Mouse (Mus musculus): ENCODE results near the gene Tmed5. TPM values are rescaled to one million over a fixed set of nuclear protein-coding genes. Genes with fewer than 3 reads are reported as not detected.

Tmed5 gene
- polyA plus RNA-seq, 1 experiment from 2014 or later: 29.7 TPM

- Histone ChIP-seq H3K27me3 (no peaks in the 10 kb centered on the region), H3K4me3 (replicated peaks) (no peak overlapping the region), H3K4me1 (no peaks in the 10 kb centered on the region), H3K36me3 (replicated peaks) (peaks cover 62% of the 10 kb centered on the region), H3K9me3 (no peaks in the 10 kb centered on the region), H3K9ac (no peak overlapping the region), H3K27ac (no peak overlapping the region), H3K4me2 (no peak overlapping the region)
- no peak for ATAC-seq (ENCODE audit: low FRiP score)
- WGBS: 93% methylated on average over 2 of the region's 2 CpGs
Measured at GRCm38 (mm10) chr5:108085440-108085839, 47.0 kb downstream of the Tmed5 start.

DNA sequence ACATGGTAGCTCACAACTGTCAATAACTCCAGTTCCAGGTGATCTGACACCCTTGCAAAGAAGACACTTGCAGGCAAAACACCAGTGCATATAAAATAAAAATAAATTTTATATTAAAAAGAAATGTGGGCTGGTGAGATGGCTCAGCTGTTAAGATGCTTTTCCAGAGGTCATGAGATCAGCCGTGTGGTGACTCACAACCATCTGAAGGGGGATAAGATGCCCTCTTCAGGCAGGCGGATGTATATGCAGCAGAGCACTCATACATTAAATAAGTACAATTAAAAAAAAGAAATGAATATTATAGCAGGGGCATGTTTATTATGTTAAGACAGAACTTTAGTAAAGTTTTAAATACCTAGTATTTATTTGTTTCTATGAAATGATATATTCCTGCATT, 50.0 kb downstream of the Tmed5 start:
- Histone ChIP-seq H3K9ac (no peak overlapping the region), H3K4me3 (replicated peaks) (no peak overlapping the region), H3K36me3 (replicated peaks) (peaks cover 55% of the 10 kb centered on the region), H3K4me2 (no peak overlapping the region), H3K27ac (no peak overlapping the region), H3K4me1 (no peaks in the 10 kb centered on the region), H3K27me3 (no peaks in the 10 kb centered on the region), H3K9me3 (no peaks in the 10 kb centered on the region)
- WGBS: 47% methylated on average over 2 of the region's 2 CpGs
- ATAC-seq (ENCODE audit: low FRiP score): no peak

DNA sequence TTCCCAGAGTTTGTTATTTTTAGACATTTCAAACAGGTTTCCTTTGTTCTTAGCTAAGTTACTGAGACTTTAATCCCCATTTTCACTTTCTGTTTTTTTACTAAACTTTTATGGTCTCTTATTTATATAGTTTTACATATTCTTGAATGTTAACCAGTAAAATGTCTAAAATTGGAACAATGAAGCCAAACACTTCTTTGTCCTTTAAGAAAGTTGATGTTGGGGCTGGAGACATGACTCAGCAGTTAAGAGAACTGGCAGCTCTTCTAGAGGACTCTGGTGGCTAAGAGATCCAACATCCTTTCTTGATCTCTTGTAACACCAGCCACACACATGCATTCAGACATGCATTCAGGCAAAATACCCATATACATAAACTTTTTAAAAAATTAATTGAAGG, 52.8 kb downstream of the Tmed5 start:
- Histone ChIP-seq H3K9ac (no peak overlapping the region), H3K36me3 (replicated peaks) (peaks cover 61% of the 10 kb centered on the region), H3K27me3 (no peaks in the 10 kb centered on the region), H3K4me3 (replicated peaks) (no peak overlapping the region), H3K4me2 (no peak overlapping the region), H3K4me1 (no peaks in the 10 kb centered on the region), H3K27ac (no peak overlapping the region), H3K9me3 (no peaks in the 10 kb centered on the region)
- no peak for ATAC-seq (ENCODE audit: low FRiP score)

DNA sequence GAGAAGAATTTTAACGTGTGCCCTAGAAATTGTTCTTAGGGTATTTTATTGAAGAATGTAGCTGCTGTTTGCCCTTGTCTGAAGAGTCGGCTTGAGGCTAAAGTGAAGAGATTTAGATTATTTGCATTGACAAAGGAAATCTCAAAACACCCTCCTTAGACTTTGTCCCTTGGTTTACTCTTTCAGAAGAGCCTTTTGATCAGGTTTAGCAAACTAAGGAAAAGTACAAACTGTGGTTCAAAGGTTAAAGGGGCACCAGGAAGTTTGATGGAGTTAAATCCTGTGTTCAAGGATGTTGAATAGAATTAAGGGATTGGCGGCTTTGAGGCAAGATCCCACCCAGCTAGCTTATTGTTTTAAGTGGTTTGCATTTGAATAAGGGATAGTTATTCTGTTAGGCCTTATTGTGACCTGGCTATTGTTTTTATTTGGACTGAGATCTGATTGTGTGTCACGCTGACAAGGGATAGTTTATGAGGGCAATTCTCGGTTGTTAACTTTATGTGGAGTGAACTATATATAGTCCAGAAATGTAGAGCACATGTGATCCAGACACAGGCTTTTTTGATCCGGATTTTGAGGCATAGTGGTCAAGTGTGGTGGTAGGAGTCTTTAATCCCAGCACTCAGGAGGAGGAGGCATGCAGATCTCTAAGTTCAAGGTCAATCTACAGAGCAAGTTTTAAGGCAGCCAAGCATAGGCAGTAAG, 55.4 kb downstream of the Tmed5 start:
- ATAC-seq (ENCODE audit: low FRiP score): no peak
- no peaks in the 10 kb centered on the region for H3K4me1 ChIP-seq
- no peak overlapping the region for H3K27ac ChIP-seq
- H3K4me2 ChIP-seq: no peak overlapping the region
- H3K27me3 ChIP-seq: no peaks in the 10 kb centered on the region
- 37% methylated on average over 6 of the region's 6 CpGs for WGBS
- H3K4me3 ChIP-seq (replicated peaks): no peak overlapping the region
- peaks cover 65% of the 10 kb centered on the region for H3K36me3 ChIP-seq (replicated peaks)
- no peak overlapping the region for H3K9ac ChIP-seq
- no peaks in the 10 kb centered on the region for H3K9me3 ChIP-seq

- Histone ChIP-seq H3K4me2 (no peak overlapping the region), H3K27me3 (no peaks in the 10 kb centered on the region), H3K9ac (no peak overlapping the region), H3K36me3 (replicated peaks) (peaks cover 69% of the 10 kb centered on the region), H3K9me3 (no peaks in the 10 kb centered on the region), H3K4me3 (replicated peaks) (no peak overlapping the region), H3K27ac (no peak overlapping the region), H3K4me1 (no peaks in the 10 kb centered on the region)
- no peak for ATAC-seq (ENCODE audit: low FRiP score)
Measured at GRCm38 (mm10) chr5:108076241-108076640, 56.2 kb downstream of the Tmed5 start.

DNA sequence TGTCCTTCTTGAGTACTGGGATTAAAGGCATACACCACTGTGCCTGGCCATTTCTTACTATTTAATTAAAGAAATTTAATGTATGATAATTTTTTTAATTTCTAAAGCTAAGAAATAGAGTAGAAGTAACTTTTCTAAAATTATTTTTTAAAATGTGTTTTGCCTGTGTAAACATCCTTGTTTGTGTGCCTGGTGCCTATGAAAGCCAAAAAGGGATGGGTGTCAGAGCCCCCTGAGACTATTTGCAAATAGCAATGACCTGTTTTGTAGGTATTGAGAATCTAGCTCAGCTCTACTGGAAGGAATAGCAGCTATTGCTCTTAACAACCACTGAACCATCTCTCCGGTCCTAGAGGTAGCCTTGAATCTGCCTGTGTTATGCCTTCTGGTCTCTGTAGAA, 60.1 kb downstream of the Tmed5 start:
- ATAC-seq (ENCODE audit: low FRiP score): no peak
- Histone ChIP-seq H3K36me3 (replicated peaks) (peaks cover 79% of the 10 kb centered on the region), H3K27ac (no peak overlapping the region)

DNA sequence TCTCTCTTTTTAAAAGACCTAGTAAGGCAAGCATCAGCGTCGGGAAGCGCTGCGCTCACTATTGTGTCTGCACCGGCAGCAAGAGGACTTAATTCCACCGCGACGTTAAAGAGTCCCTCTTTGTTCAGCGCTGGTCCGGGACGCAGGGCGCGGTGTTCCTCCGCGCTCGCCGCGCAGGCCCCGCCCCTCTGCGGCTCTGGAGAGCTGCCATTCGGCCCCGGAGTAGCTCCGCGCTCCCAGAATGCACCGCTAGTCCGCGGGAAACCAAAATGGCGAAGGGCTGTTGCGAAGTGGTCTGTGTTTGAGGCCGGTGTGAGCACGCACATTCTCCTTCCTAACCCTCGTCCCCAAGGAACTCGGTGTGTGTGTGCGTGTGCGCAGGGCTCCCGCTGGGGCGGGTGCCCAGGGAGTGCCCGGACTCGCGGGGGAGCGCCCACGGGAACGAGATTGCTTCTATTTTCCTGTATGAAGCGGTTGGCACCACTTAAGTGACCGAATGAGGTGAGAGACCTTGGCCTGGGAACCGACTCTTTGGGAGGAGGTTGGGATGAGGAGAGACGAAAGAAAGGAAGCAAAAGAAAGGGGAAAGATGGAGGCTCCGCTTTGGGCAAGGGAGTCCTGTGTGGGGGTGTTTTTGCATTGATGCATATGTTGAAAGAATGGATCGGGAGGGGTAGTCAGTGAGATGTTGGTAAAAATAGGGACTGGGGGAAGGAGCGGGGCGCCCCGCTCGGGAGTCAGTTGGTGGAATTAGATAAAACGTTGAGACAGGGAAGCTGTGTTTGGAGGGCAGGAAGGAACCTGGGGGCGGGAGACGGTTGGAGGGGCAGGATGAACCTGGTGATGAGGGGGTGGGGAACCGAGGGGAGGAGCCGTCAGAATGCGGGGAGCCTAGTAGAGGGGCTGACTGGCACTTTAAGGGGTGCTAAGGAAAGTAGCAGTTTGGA, 66.7 kb downstream of the Tmed5 start, which contains the start of gene Mtf2:
TSS of gene Mtf2 (plus strand) at position 210 of the 947 bp plus-strand sequence.
- H3K27ac ChIP-seq: peak within 1 kb of the TSS; percentile 98
- peak within 1 kb of the TSS; percentile 66 for H3K4me2 ChIP-seq
- peaks cover 20% of the 10 kb centered on the region for H3K36me3 ChIP-seq (replicated peaks)
- H3K4me1 ChIP-seq: peaks cover 8% of the 10 kb centered on the region
- H3K4me3 ChIP-seq (replicated peaks): peak within 1 kb of the TSS; percentile 82
- peak; percentile 97 for ATAC-seq (ENCODE audit: low FRiP score)
- H3K27me3 ChIP-seq: no peaks in the 10 kb centered on the region
- H3K9me3 ChIP-seq: no peaks in the 10 kb centered on the region
- WGBS: under 1% methylated on average over 59 of the region's 59 CpGs
- H3K9ac ChIP-seq: peak within 1 kb of the TSS; percentile 98

More for the DNA sequence above, 60.1 kb downstream of the Tmed5 start:
- WGBS: 96% methylated on average over 1 of the region's 1 CpGs
- Histone ChIP-seq H3K4me1 (peaks cover 5% of the 10 kb centered on the region), H3K4me2 (no peak overlapping the region), H3K9ac (no peak overlapping the region), H3K9me3 (no peaks in the 10 kb centered on the region), H3K27me3 (no peaks in the 10 kb centered on the region), H3K4me3 (replicated peaks) (no peak overlapping the region)

- H3K27me3 ChIP-seq: no peaks in the 10 kb centered on the region
- no peaks in the 10 kb centered on the region for H3K9me3 ChIP-seq
- H3K4me2 ChIP-seq: no peak overlapping the region
- no peaks in the 10 kb centered on the region for H3K4me1 ChIP-seq
- H3K27ac ChIP-seq: no peak overlapping the region
- no peaks in the 10 kb centered on the region for H3K36me3 ChIP-seq (replicated peaks)
- no peak for ATAC-seq (ENCODE audit: low FRiP score)
- H3K9ac ChIP-seq: no peak overlapping the region
- 94% methylated on average over 9 of the region's 9 CpGs for WGBS
- no peak overlapping the region for H3K4me3 ChIP-seq (replicated peaks)
Measured at GRCm38 (mm10) chr5:108060413-108060812, 72.0 kb downstream of the Tmed5 start.

Other genes starting within 250 kb of the Tmed5 start
- 62.6 and 63.6 TPM in 2 replicates for gene Rpl5, start 232.1 kb downstream of the Tmed5 start, polyA plus RNA-seq (2016; fragmentation: Nextera tagmentation; extraction: Ambion mirVana)
- 22.1 and 22.6 TPM in 2 replicates for gene Fam69a, start 145.5 kb downstream of the Tmed5 start, polyA plus RNA-seq (2016; fragmentation: Nextera tagmentation; extraction: Ambion mirVana)
- gene Mtf2, start 66.9 kb downstream of the Tmed5 start, polyA plus RNA-seq (2016; fragmentation: Nextera tagmentation; extraction: Ambion mirVana): 134 and 138 TPM in 2 replicates
- 13.1 and 13.4 TPM in 2 replicates for gene Ccdc18, start 255 bp upstream of the Tmed5 start, polyA plus RNA-seq (2016; fragmentation: Nextera tagmentation; extraction: Ambion mirVana)
- 54.1 and 54.3 TPM in 2 replicates for gene Dr1, start 136.3 kb upstream of the Tmed5 start, polyA plus RNA-seq (2016; fragmentation: Nextera tagmentation; extraction: Ambion mirVana)
- 7.3 and 8.3 TPM in 2 replicates for gene Pigg, start 180.0 kb upstream of the Tmed5 start, polyA plus RNA-seq (2016; fragmentation: Nextera tagmentation; extraction: Ambion mirVana)
- 0.10 TPM in 1 of 2 replicates, not detected in the other for gene Gm42517, start 235.3 kb upstream of the Tmed5 start, polyA plus RNA-seq (2016; fragmentation: Nextera tagmentation; extraction: Ambion mirVana)